Mouse (Mus musculus) layer of hippocampus, adult 2 months (tissue): ENCODE data around the gene Gm17387. TPM values are rescaled to one million over a fixed set of nuclear protein-coding genes. Genes with fewer than 3 reads are reported as not detected.

Experiments used
- DNase-seq, 2 experiments: peaks; one replicate each; pipeline ENCODE4 v3.0.0; 2022; ENCODE audit warnings: low spot score in 2 of 2
- H3K27ac ChIP-seq: fragments of 200-600 bp; 2 replicates; pipeline ENCODE4 v1.8.1; 2022
- H3K4me3 ChIP-seq: fragments of 200-600 bp; 2 replicates; pipeline ENCODE4 v1.8.1; 2022; ENCODE audit warnings: mild to moderate bottlenecking
- CTCF ChIP-seq: fragments of 200-600 bp; conservative IDR thresholded peaks from 2 replicates; pipeline ENCODE4 v1.8.1; 2022; ENCODE audit warnings: antibody characterized with exemption, mild to moderate bottlenecking, moderate library complexity
- total RNA-seq, 2 experiments: library from RNA; stranded (reverse); gene quantifications; 2 replicates each; pipeline ENCODE4 v1.2.3; 2021

Gm17387 gene
- total RNA-seq, 2 experiments from 2014 or later = not detected

DNA sequence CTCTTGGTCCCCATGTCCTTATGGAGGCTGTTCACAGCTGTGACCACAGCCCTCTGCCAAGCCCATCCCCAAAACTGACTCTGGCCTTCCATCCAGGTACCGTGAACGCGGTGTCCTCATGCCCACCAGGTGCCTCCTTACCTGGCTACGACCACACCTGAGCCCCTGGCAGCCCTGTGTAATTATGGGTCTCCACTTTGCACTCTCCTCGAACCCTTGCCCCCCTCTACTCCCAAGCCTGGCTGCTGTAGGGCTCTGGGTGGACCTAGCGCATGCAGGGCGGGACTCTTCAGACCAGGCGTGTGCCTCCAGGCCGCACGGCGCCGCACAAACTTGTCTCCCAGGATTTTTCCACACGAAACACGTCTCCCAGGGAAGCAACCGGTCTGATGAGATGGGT lies 48.9 kb downstream of the Gm17387 start, which contains the start of gene Pkp3:
Pkp3 (plus strand) TSS at position 378 of the 400 bp plus-strand sequence.
- TF ChIP-seq CTCF = no peak
- no peak within 1 kb of the TSS for H3K4me3 ChIP-seq
- H3K27ac ChIP-seq = no peak within 1 kb of the TSS
- DNase-seq = no peak

DNA sequence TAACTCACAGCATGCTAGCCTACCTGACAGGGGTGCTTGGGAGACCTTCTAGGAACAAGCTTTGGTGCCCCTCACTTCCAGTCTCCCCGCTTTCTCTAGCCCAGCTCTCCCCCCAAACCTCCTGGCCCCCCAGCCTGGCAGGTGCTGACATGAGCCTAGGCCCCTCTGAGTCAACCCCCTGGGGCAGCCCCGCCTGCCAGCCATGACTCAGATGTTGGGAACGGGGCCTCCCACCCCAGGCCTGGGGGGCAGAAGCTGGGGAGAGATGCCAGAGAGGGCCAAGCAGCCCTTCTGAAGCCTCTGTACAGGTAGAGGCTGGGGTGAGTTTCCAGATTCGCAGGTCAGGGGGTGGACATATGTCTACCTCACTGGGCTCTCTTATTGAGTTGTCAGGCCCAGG lies 49.9 kb downstream of the Gm17387 start:
- DNase-seq = no peak
- Histone ChIP-seq H3K27ac (no peak overlapping the region), H3K4me3 (no peak overlapping the region)
- no peak for TF ChIP-seq CTCF

Other genes starting within 250 kb of the Gm17387 start
- not detected for gene Syce1, start 241.3 kb upstream of the Gm17387 start, total RNA-seq
- gene Zfp941, start 207.0 kb upstream of the Gm17387 start, total RNA-seq = 10 to 100 TPM; 10.7 to 18.0 TPM
- gene Urah, start 194.1 kb upstream of the Gm17387 start, total RNA-seq = 1 to 10 TPM; 1.1 to 1.4 TPM
- not detected for gene Scgb1c1, start 183.6 kb upstream of the Gm17387 start, total RNA-seq
- gene Odf3, start 181.3 kb upstream of the Gm17387 start, total RNA-seq = not detected
- gene Gm45785, start 172.8 kb upstream of the Gm17387 start, total RNA-seq = 1 to 10 TPM in 1 of 2 experiments, not detected in 1; 1.8 TPM
- gene Ric8a, start 172.2 kb upstream of the Gm17387 start, total RNA-seq = 10 to 100 TPM; 78.2 to 82.8 TPM
- gene Bet1l, start 171.6 kb upstream of the Gm17387 start, total RNA-seq = 10 to 100 TPM; 25.1 to 28.3 TPM
- 100 to 1,000 TPM; 111 to 113 TPM for gene Psmd13, start 147.2 kb upstream of the Gm17387 start, total RNA-seq
- 10 to 100 TPM; 69.2 to 73.2 TPM for gene Sirt3, start 146.8 kb upstream of the Gm17387 start, total RNA-seq
- gene Cox8b, start 128.7 kb upstream of the Gm17387 start, total RNA-seq = 1 to 10 TPM in 1 of 2 experiments, not detected in 1; 1.3 TPM
- gene Nlrp6, start 108.2 kb upstream of the Gm17387 start, total RNA-seq = under 1 TPM; 0.27 to 0.51 TPM
- gene Pgghg, start 87.7 kb upstream of the Gm17387 start, total RNA-seq = 1 to 10 TPM; 4.0 to 7.1 TPM
- not detected for gene Ifitm5, start 78.8 kb upstream of the Gm17387 start, total RNA-seq
- not detected for gene Gm45717, start 73.2 kb upstream of the Gm17387 start, total RNA-seq
- 10 to 100 TPM; 13.0 to 16.3 TPM for gene Ifitm2, start 73.1 kb upstream of the Gm17387 start, total RNA-seq
- gene Ifitm1, start 61.9 kb upstream of the Gm17387 start, total RNA-seq = 1 to 10 TPM; 1.9 to 2.9 TPM
- 10 to 100 TPM in 1 of 2 experiments, 1 to 10 TPM in 1; 9.6 to 13.9 TPM for gene Ifitm3, start 18.4 kb upstream of the Gm17387 start, total RNA-seq
- not detected for gene Ifitm6, start 11.2 kb upstream of the Gm17387 start, total RNA-seq
- gene B4galnt4, start 32.0 kb downstream of the Gm17387 start, total RNA-seq = 100 to 1,000 TPM in 1 of 2 experiments, 10 to 100 TPM in 1; 93.4 to 101 TPM
- gene Pkp3, start 49.1 kb downstream of the Gm17387 start, total RNA-seq = not detected
- 1 to 10 TPM; 2.1 to 2.5 TPM for gene Sigirr, start 71.4 kb downstream of the Gm17387 start, total RNA-seq
- gene Ano9, start 88.7 kb downstream of the Gm17387 start, total RNA-seq = not detected
- 10 to 100 TPM; 50.8 to 64.4 TPM for gene Ptdss2, start 93.3 kb downstream of the Gm17387 start, total RNA-seq
- 10 to 100 TPM; 40.6 to 42.3 TPM for gene Rnh1, start 143.7 kb downstream of the Gm17387 start, total RNA-seq
- 100 to 1,000 TPM; 200 to 222 TPM for gene Hras, start 164.9 kb downstream of the Gm17387 start, total RNA-seq
- 1 to 10 TPM; 4.5 to 5.7 TPM for gene Lrrc56, start 165.0 kb downstream of the Gm17387 start, total RNA-seq
- gene Lmntd2, start 184.9 kb downstream of the Gm17387 start, total RNA-seq = not detected
- gene Rassf7, start 186.7 kb downstream of the Gm17387 start, total RNA-seq = 1 to 10 TPM in 1 of 2 experiments, under 1 TPM in 1; 0.98 to 1.2 TPM
- 10 to 100 TPM; 72.8 to 76.1 TPM for gene Phrf1, start 199.7 kb downstream of the Gm17387 start, total RNA-seq
- gene Irf7, start 237.3 kb downstream of the Gm17387 start, total RNA-seq = 1 to 10 TPM in 1 of 2 experiments, under 1 TPM in 1; 0.56 to 1.3 TPM
- not detected for gene Cdhr5, start 247.7 kb downstream of the Gm17387 start, total RNA-seq